Mouse (Mus musculus) cerebellum, adult 11-12 months (tissue): Measurements from ENCODE around the gene Casq2.
A peak's percentile ranks its signal among the peaks of the same experiment; 100 is the strongest.

ENCODE experiments used
- DNase-seq: peaks from one replicate; pipeline ENCODE4 v3.0.0; 2022

The Casq2 gene

GRCm38 (mm10) chr3:102083589-102084230 lies 2.5 kb upstream of the Casq2 start:
- DNase-seq: no peak

- DNase-seq: no peak
These were observed 1.3 kb upstream of the Casq2 start for GRCm38 (mm10) chr3:102084833-102085491.

GRCm38 (mm10) chr3:102085719-102086118 lies 496 bp upstream of the Casq2 start:
- DNase-seq: no peak

DNA sequence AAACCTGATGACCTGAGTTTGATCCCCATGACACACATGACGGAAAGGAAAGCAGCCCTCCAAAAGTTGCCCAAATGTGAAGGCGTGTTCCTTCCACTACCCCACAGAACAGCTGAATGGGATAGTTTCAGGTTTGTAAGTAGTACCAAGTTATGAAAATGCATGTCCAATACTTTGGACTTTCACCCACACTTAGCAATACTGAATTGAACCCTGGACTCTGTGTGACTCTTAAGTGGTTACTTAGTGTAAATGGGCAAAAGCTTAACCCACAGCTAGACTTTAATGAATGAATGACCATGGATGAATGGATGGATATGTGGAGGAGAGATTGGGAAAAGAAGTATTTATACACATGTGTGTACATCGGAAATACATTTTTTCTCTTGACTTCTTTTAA lies 8.6 kb downstream of the Casq2 start:
- no peak for DNase-seq

DNA sequence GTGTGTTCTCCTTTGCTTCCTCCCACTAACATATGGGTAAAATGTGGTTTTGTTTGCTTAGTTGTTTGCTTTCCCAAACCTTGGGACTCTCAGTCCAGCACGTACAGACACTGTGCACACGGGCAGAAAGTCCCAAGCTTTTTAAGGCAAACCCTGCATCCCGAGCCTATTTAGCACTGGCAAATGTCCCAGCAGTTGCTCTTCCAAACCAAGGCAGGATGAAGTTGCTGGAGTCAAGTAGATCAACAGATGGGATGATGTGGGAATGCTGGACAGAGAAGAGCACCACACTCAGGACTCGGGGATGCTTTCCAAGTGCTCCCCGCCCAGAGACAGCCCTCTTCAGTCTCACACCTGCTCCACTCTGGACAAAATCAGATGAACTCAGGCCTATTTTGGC lies 9.2 kb downstream of the Casq2 start:
- DNase-seq: no peak

DNA sequence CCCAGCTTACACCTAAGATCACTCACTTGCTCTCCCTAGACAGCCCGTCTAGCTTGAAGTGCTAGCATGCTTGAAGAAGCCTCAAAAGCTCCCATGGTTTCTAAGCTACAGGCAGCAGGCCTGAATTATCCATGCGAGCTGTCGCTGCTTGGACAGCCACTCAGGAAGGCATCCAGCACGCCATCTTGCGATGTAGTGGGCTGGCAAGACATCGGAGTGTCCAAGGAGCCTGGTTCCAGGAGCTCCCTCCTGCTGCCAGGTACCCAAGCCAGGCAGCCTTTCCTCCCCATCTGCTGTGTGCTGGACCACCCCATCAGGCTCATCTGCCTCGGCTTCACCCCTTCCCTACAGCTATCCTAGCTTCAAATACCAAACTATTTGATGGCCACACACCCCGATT lies 10.2 kb downstream of the Casq2 start:
- DNase-seq: no peak

DNA sequence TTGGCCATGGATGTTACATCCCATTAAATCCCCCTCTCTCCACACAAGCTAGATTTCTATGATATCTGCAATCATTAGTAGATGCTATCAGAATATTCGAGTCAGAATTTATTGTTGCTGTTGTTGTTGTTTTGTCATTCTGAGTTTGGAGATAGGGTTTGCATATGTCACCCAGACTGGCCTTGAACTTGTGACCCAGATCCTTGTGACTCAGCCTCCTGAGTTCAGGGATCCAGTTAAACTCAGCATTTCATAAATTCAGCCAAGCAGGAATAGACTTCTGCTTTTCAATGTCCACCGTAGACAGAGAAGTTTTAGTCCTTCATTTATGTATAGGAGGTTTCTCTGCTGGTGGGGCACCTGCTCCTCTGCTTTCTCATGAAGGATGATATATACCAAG lies 10.8 kb downstream of the Casq2 start:
- DNase-seq: no peak

GRCm38 (mm10) chr3:102099242-102099641 lies 13.0 kb downstream of the Casq2 start:
- no peak for DNase-seq

- no peak for DNase-seq
These were observed 13.6 kb downstream of the Casq2 start for GRCm38 (mm10) chr3:102099793-102100192.

DNA sequence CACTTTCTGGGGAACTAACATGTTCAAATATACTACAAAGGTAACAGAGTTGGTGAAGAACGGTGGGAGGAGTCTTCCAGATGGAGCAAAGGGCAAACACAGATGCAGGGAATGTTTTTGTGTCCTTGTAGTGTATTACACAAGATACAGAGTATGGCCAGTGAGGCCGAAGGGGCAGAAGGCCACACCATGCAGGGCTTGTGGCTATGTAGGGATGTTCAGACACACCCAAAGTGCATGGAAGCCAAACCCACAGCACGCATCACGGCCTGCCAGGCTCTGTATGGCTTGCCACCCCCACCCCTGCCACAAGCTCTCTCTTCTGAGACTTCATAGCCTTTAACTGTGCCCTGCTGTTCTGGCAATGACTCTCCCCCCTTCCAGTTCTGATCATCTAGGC lies 15.2 kb downstream of the Casq2 start:
- DNase-seq: no peak

DNA sequence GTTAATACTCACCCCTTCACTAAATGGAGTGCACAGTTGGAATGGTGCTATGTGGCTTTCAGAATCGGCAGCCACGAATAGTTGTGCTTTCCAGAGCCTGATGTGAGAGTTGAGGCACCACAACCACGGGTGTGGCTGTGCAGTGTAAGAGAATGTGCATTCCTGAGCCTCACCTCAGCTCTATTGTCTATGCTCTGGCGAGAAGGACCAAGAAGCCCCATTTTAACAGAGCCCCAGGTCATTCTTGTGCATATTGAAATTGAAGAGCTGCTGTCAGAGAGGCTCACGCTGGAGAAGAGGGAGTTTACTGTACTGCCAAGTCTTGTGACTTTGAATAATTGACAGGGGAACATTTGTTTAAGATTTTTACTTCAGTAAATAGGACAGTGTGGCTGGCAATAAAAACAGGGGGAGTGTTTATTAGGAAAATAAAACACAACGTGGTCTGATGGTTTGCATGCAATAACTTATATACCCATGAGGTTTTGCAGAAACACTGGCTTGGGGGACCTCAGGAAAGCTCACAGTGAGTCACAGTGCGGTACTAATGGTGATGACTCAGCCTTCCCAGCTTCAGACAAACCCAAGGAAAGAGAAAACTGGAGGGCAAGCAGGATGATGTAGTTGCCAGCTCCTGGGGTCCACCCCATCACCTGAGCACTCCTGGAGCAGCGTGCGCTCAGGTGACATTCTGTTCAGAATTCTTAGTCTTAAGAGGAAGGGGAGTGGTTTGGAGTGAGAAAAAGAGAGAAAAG lies 17.8 kb downstream of the Casq2 start:
- no peak for DNase-seq

DNA sequence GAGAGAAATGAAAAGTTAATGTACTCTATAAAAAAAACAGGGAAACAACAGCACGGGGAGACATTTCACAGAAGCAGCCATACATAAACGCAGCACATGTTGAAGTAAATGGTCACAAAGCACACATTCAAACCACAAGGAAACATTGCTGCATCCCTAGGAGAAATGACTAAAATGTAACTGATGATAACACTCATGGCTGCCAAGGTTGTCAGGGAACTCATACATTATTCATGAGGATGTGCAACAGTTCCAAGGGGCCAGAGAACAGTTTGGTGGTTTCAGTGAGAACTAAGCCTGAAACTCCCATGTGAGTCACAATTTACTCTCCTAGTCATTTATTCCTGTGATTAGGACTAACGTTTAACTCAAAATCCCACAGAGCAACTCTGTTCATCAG lies 22.0 kb downstream of the Casq2 start:
- DNase-seq: no peak

DNA sequence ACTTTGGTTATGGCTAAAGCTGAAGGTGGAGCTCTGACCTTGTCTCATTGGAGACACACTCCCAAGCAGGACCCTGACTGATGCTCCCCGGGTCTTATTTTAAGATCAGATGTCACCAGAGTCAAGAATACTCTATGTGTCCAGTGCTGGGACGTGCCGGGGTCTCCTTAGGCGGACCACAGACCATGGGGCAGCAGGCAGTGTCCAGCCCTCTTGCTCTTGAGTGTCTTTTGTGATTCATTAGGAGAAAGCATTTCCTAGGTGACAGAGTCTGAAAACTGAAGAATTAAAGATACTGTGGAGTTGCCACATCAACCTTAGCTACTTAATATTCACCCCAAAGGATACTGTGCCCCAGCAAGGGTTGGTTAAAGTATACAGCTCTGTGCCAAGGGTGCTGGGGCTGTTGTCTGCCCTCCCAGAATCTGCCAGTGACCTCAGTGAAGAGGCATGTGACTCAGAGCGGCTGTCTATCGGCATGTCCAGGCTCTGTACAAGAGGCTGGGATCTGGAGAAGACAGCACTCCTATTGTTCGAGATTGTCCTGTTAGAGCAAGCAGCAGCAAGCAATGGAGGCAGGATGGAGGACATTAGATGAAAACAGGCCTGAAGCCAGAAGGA lies 25.9 kb downstream of the Casq2 start:
- DNase-seq: no peak

DNA sequence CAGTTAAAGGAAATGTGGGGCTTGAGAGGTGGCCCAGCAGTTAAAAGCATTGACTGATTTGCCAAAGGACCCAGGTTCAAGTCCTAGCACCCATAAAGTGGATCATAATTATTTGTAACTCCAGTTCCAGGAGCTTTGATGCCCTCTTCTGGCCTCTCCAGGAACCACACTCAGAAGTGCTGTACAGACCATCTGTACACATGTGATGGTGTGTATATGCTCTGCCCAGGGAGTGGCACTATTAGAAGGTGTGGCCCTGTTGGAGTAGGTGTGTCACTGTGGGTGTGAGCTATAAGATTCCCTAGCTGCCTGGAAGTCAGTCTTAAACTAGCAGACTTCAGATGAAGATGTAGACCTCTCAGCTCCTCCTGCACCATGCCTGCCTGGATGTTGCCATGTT lies 34.7 kb downstream of the Casq2 start:
- no peak for DNase-seq

- no peak for DNase-seq
These were observed 35.8 kb downstream of the Casq2 start for GRCm38 (mm10) chr3:102122046-102122445.

DNA sequence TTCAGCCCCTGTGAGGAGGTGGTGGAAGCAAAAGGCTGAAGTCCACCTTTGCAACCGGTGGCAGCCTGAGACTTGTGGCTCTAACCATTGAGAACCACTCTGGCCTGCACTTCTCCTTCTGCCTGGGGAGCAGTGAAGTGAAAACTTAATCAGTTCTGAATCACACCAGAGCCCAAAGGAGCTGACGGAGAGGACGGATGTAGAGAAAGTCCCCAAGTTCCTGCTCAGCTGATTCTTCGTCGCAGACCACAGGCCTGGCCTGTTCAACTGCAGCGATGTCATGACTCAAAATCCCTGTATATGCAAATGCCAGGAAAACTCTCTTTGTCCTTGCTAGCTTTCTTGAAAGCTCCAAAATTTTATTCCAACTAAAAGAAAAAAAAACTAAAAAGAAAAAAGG lies 37.4 kb downstream of the Casq2 start:
- no peak for DNase-seq

- DNase-seq: peak; percentile 26
These were observed 39.3 kb downstream of the Casq2 start for GRCm38 (mm10) chr3:102125546-102125945.

GRCm38 (mm10) chr3:102127114-102127513 lies 40.9 kb downstream of the Casq2 start:
- DNase-seq: no peak

DNA sequence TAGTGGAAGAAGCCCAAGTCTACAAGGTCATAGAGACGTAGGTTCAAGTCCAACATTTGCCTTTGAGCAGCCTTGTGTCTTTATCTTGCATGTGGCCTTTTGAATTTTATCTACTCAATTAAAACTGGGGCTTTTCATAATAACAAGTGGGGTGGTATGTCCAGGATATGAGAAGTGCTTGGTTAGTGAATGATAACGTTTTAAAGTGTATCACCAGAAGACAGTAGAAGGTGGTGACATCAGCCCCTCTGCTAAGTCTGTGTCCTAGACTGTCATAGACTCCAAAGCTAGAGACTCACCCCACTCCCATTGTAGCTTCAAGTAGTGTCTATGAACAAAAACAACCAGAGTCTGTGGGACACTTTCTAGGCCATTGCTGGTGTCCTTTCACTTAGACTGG lies 42.0 kb downstream of the Casq2 start:
- no peak for DNase-seq

DNA sequence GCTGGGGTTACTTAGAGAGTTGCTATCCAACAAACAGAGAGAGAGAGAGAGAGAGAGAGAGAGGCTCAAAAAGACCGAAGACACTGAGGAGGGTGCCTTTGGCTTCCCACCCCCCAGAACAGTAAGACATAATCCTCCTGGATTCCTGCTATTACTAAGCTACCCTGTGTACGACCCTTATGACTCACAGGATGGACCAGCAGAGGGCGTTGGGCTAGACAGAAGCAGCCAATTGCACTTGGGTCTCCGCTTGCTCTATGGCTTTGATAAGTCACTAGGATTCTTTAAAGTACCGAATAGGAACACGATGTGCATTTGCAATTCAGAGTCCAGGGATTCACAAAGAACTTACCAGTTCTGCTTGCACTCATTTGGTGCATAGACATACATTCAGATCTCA lies 44.3 kb downstream of the Casq2 start:
- no peak for DNase-seq

GRCm38 (mm10) chr3:102131627-102132324 lies 45.6 kb downstream of the Casq2 start:
- DNase-seq: no peak

- DNase-seq: no peak
These were observed 49.3 kb downstream of the Casq2 start for GRCm38 (mm10) chr3:102135389-102136113.
